Mouse (Mus musculus) midbrain, embryonic 14.5 days (tissue): ENCODE data around the gene Lsm14b. TPM values are rescaled to one million over a fixed set of nuclear protein-coding genes. Genes with fewer than 3 reads are reported as not detected.

ENCODE experiments used
- ATAC-seq: fragments of 200-750 bp; cut with Nextera tagmentation; 2 replicates; pipeline ENCODE4 v1.8.0; 2017; ENCODE audit warnings: moderate number of reproducible peaks, moderate library complexity; ENCODE audit not compliant: low FRiP score, low TSS enrichment
- DNase-seq: peaks from one replicate; pipeline ENCODE4 v3.0.0-alpha.2; 2015
- H3K27ac ChIP-seq: fragments of 300-500 bp; sonication (generic); replicated peaks from 2 replicates; pipeline ENCODE4 v1.5.1; 2014; ENCODE audit warnings: mild to moderate bottlenecking, low read depth, low read length, moderate library complexity
- H3K27me3 ChIP-seq: fragments of 300-500 bp; sonication (generic); 2 replicates; pipeline ENCODE4 v1.6.1; 2014; ENCODE audit warnings: low read length, control low read depth, mixed read lengths; ENCODE audit not compliant: control insufficient read depth, insufficient read depth
- H3K36me3 ChIP-seq: fragments of 300-500 bp; sonication (generic); 2 replicates; pipeline ENCODE4 v1.6.1; 2014; ENCODE audit warnings: low read length, control low read depth; ENCODE audit not compliant: control insufficient read depth, insufficient read depth
- H3K4me1 ChIP-seq: fragments of 300-500 bp; sonication (generic); 2 replicates; pipeline ENCODE4 v1.6.1; 2014; ENCODE audit warnings: mild to moderate bottlenecking, antibody characterized with exemption, low read length, control low read depth; ENCODE audit not compliant: control insufficient read depth, insufficient read depth
- H3K4me2 ChIP-seq: fragments of 300-500 bp; sonication (generic); 2 replicates; pipeline ENCODE4 v1.6.1; 2014; ENCODE audit warnings: mild to moderate bottlenecking, low read length, moderate library complexity
- H3K4me3 ChIP-seq: fragments of 300-500 bp; sonication (generic); replicated peaks from 2 replicates; pipeline ENCODE4 v1.5.1; 2014; ENCODE audit warnings: low read depth, low read length
- H3K9ac ChIP-seq: fragments of 300-500 bp; sonication (generic); replicated peaks from 2 replicates; pipeline ENCODE4 v1.6.1; 2014; ENCODE audit warnings: mild to moderate bottlenecking, low read length, moderate library complexity
- H3K9me3 ChIP-seq: fragments of 300-500 bp; sonication (generic); 2 replicates; pipeline ENCODE4 v1.6.1; 2016; ENCODE audit warnings: low read length, control low read depth, mixed read lengths; ENCODE audit not compliant: control insufficient read depth
- WGBS: fragments of 180-500 bp; shearing (Covaris S2); extraction: QIAGEN DNeasy Blood & Tissue Kit; methylation state at CpG from one replicate; pipeline ENCODE4 v1.1.7; 2014; 5-methylcytosine and 5-hydroxymethylcytosine counted together
- polyA plus RNA-seq: library from polyadenylated mRNA; unstranded; fragments of >200 nt; fragmentation: Nextera tagmentation; extraction: Ambion mirVana; gene quantifications from 2 replicates; pipeline ENCODE4 v1.2.1, GENCODE M21; 2014

Lsm14b gene
- polyA plus RNA-seq, 1 experiment from 2014 or later = 21.2 TPM

DNA sequence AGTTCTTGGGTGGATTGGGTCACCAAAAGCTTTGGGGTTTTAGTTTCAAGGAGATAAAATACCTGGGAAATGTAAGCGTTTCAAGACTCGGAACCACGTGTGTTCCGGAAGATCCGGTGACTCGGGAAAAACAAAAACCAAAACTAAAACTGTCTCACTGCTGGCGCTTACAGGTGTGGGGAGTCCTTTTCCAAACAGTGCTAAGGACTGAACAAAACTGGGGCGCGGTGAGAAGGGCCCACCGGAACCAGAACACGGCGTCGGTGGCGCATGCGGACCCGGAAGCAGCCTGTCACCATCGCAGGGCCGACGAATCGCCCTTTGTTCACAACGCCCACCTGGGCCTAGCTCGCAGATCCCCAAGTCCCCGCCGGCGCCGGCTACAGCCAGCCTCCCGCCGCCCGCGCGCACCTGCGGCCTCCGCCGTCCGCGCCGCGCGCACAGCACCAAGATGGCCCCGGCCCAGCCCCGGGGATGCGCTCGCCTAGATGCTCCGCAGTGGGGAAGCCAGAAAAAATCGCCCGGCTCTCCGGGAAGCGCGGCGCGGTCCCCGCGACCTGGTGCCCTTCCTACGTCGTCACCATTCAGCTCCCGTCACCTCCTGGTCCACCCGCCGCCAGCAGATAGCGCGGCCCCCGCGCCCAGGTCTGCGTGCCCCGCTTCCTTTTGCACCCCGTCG, 16.9 kb downstream of the Lsm14b start:
- Histone ChIP-seq H3K9ac (peak overlapping the region; percentile 93), H3K4me2 (peak overlapping the region; percentile 85), H3K4me3 (peak overlapping the region; percentile 97), H3K9me3 (no peaks in the 10 kb centered on the region), H3K27ac (peak overlapping the region; percentile 99), H3K36me3 (peaks cover 25% of the 10 kb centered on the region), H3K27me3 (no peaks in the 10 kb centered on the region), H3K4me1 (peaks cover 30% of the 10 kb centered on the region)
- under 1% methylated on average over 66 of the region's 66 CpGs for WGBS
- DNase-seq = peak; percentile 77
- ATAC-seq = peak; percentile 54

DNA sequence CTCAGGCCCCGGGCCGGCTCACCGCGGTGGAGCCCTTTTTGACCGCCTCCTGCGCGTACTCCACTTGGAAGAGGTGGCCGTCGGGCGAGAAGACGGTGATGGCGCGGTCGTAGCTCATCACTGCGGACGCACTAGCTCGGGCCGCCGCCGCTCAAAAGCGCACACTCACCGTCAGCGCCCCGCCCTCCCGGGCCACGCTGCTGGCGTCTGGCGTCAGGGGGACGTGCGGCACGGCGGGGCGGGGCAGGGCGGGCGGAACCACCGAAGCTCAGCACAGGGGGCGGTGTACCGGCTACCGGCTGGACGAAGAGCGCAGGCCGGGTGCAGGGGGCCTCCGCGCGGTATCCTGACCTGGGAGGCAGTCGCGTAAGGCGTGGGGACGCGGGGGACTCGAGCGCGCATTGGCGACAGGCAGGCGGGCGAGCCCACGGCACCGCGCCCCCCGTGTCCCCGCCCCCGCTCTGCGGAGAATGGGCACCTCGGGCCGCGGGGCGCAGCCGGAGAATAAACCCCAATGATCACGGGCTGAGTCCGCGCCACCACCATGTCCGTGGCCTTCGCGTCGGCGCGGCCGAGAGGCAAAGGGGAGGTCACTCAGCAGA, 17.6 kb downstream of the Lsm14b start, which contains the start of the genes Psma7 and Ss18l1:
Psma7 (minus strand) TSS at position 178 of the 602 bp plus-strand sequence.
Ss18l1 (plus strand) TSS at position 254 of the 602 bp plus-strand sequence.
- WGBS = under 1% methylated on average over 77 of the region's 78 CpGs

DNA sequence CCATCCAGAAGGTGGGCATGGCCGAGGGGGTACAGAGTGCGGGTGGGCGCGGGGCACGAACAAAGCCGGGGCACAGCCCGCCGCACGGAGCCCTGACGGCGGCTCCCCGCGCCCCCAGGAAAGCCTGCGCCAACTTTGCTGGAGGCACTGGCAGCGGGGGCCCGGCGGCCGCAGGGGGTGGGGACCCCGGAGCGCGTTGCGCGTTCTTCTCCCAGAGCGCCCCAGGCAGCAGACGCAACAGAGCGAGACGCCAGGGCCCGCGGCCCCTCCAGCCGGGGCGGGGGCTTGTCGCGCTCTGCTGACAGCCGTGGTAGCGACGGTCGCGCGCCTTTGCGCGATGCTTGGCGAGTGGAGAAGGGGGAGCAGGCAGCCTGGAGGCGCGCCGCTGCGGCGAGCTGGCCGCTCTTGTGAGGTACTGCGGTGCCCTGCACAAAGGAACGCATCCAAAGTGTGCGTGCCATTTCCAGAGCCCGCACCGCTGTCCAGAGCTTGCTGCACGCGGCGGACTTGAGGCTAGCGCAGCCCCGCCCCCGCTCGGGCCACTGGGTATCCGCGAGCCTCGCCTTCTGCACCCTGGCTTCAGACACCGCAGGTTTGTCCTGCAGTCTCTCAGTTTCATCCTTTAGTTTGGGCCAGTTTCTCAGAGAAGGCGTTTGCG, 18.2 kb downstream of the Lsm14b start:
- ATAC-seq (peak; percentile 73), DNase-seq (peak; percentile 87)
- Histone ChIP-seq H3K27ac (peak overlapping the region; percentile 99), H3K27me3 (no peaks in the 10 kb centered on the region), H3K4me2 (peak overlapping the region; percentile 85), H3K4me1 (peaks cover 30% of the 10 kb centered on the region), H3K36me3 (peaks cover 12% of the 10 kb centered on the region), H3K9me3 (no peaks in the 10 kb centered on the region), H3K9ac (peak overlapping the region; percentile 93), H3K4me3 (peak overlapping the region; percentile 97)
- WGBS = under 1% methylated on average over 65 of the region's 66 CpGs

More for the DNA sequence above, 17.6 kb downstream of the Lsm14b start, which contains the start of the genes Psma7 and Ss18l1:
- ATAC-seq (peak; percentile 93), DNase-seq (peak; percentile 97)
- Histone ChIP-seq H3K9ac (peak within 1 kb of the TSS; percentile 93), H3K4me1 (peaks cover 30% of the 10 kb centered on the region), H3K9me3 (no peaks in the 10 kb centered on the region), H3K4me2 (peak within 1 kb of the TSS; percentile 85), H3K36me3 (peaks cover 18% of the 10 kb centered on the region), H3K4me3 (peak within 1 kb of the TSS; percentile 97), H3K27me3 (no peaks in the 10 kb centered on the region), H3K27ac (peak within 1 kb of the TSS; percentile 99)

DNA sequence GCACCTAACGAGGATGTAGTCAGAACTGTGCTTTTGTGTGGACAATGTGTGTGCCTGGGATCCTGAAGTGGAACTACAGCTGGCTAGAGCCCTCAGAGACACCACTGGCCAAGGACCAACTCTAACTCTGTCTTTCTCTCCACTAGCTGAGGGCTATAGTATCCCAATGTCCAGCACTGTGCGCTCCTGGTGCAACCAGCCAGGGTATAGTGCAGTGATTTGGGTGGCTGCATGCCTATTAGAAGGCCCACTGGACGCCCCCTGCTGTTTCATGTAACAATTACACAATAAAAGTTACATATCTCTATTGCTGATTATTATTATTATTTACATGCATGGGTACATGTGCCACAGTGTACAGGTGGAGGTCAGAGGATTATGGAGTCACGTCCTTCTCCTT, 20.5 kb downstream of the Lsm14b start:
- no peaks in the 10 kb centered on the region for H3K27me3 ChIP-seq
- H3K4me1 ChIP-seq = peaks cover 27% of the 10 kb centered on the region
- WGBS = 55% methylated on average over 4 of the region's 4 CpGs
- DNase-seq (peak; percentile 80), ATAC-seq (no peak)
- no peak overlapping the region for H3K4me3 ChIP-seq
- no peaks in the 10 kb centered on the region for H3K36me3 ChIP-seq
- no peaks in the 10 kb centered on the region for H3K9me3 ChIP-seq
- no peak overlapping the region for H3K9ac ChIP-seq
- H3K4me2 ChIP-seq = no peak overlapping the region
- H3K27ac ChIP-seq = no peak overlapping the region

DNA sequence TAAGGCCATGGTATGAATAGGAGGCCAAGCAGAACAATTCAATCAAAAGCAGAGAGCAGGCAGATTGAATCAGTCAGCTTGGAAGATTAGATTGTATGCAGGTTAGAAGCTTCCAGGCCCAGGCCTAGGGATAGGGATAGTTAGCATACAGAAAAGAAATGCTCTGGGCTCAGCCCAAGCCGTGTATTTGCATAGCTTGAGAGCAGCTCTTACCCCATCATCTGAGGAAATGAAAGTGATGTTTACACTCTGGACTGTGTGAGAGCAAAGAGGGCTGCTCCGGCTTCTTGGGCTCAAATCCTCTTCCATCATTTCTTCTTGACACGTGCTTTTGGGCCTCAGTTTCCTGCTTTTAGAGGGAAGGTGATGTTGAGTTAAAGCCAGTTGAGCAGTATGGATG, 22.8 kb downstream of the Lsm14b start:
- Histone ChIP-seq H3K36me3 (peaks cover 5% of the 10 kb centered on the region), H3K4me1 (peaks cover 15% of the 10 kb centered on the region), H3K9ac (no peak overlapping the region), H3K4me3 (no peak overlapping the region), H3K27ac (no peak overlapping the region), H3K9me3 (no peaks in the 10 kb centered on the region), H3K4me2 (no peak overlapping the region), H3K27me3 (no peaks in the 10 kb centered on the region)
- DNase-seq (no peak), ATAC-seq (no peak)
- WGBS = 93% methylated on average over 3 of the region's 3 CpGs

DNA sequence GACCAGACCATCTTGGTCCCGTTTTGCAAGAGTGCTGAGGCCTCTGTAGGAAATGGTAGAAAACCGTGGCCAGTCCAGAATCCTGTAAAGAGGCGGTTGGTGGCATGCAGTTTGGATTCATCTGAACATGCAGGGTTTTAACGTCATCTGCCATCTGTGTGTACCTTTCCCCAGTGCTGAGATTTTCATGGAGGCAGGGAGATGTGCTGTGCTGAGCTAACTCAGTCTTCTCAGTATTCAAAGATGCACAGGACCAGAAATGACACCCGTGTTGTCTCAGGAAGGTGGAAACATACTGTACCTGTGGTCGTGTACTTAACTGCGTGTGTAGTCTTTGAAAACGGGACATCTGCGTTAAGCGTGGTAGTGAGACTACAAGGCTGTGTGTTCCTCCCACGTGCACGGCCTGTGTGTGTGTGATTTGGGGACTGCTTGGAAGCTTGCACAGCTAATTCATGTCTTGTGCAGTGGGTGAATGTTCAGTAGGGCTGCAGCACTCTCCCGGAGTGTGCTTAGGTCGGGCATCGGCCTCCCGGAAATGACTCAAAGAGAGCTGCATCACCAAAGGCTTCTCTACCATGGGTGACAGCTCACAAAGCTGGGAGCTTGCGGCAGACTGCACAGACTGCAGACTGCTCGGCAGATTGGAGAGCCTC, 23.3 kb downstream of the Lsm14b start:
- Histone ChIP-seq H3K27me3 (no peaks in the 10 kb centered on the region), H3K27ac (no peak overlapping the region), H3K9me3 (no peaks in the 10 kb centered on the region), H3K4me2 (no peak overlapping the region), H3K4me1 (peaks cover 15% of the 10 kb centered on the region), H3K36me3 (peaks cover 10% of the 10 kb centered on the region), H3K9ac (no peak overlapping the region), H3K4me3 (no peak overlapping the region)
- whole genome bisulfite sequencing = 95% methylated on average over 18 of the region's 18 CpGs
- DNase-seq (no peak), ATAC-seq (no peak)

DNA sequence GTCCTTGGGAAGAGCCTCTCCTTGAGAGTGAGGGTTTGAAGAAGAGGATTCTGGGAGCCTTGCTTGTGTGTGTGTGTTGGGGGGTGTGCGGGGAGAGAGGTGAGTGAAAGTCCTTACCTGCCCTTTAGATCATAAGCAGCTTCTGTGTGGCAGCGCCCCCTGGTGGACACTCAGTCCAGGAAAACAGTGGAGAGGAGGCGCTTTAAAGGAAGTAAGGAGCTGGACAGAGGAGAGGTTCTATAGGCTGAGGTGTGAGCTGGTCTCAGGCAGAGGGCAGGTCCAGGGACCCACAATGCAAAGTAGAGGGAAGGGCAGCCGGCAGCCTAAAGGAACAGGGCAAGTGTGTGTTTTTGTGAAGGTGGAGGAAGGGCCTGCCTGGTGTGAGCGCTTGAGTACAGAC, 26.2 kb downstream of the Lsm14b start:
- ATAC-seq (peak; percentile 51; the same call in 1 of the 2 replicates), DNase-seq (peak; percentile 87)
- peaks cover 39% of the 10 kb centered on the region for H3K36me3 ChIP-seq
- no peaks in the 10 kb centered on the region for H3K9me3 ChIP-seq
- H3K4me3 ChIP-seq = no peak overlapping the region
- no peak overlapping the region for H3K9ac ChIP-seq
- WGBS = 24% methylated on average over 5 of the region's 5 CpGs
- H3K27ac ChIP-seq = no peak overlapping the region
- H3K4me1 ChIP-seq = no peaks in the 10 kb centered on the region
- H3K27me3 ChIP-seq = no peaks in the 10 kb centered on the region
- H3K4me2 ChIP-seq = no peak overlapping the region

DNA sequence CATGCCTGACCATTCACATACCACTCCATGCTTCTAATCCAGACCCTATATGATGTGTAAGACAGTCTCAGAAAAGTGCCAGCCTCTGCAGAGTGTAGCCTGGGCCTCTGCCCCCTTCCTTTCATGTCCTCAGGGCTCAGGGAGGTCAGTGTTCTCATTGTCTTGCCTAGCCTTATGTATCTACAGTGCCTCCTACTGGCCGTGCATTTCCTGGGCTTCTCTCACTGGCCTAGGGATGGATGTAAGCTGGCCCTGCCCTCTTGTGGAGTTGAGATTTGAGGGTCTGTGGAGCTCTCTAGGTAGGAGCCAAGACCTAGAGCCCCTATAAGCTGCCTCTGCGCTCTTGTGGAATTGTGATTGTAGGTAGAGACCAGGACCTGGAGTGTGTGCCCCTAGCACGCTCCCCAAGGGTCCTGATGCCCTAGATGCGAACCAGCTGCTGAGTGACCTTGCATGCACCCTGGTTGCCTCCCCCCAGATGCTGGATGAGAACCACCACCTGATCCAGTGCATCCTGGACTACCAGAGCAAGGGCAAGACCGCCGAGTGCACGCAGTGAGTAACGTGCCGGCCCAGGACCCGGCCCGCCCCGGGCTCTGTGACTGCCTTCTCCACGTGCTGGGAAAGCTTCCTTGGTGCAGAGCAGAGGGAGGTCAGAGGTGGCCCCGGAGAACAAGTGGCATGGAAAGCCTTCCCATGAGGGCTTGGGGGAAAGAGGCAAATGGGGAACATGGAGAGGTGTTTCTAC, 27.4 kb downstream of the Lsm14b start:
- H3K9ac ChIP-seq = no peak overlapping the region
- H3K27ac ChIP-seq = no peak overlapping the region
- H3K9me3 ChIP-seq = no peaks in the 10 kb centered on the region
- H3K4me2 ChIP-seq = no peak overlapping the region
- WGBS = 92% methylated on average over 14 of the region's 14 CpGs
- ATAC-seq (no peak; the same call in 1 of the 2 replicates), DNase-seq (no peak)
- H3K4me1 ChIP-seq = no peaks in the 10 kb centered on the region
- no peak overlapping the region for H3K4me3 ChIP-seq
- H3K27me3 ChIP-seq = no peaks in the 10 kb centered on the region
- peaks cover 50% of the 10 kb centered on the region for H3K36me3 ChIP-seq
